Mouse (Mus musculus): ENCODE measurements around the gene Slc4a4. TPM values are rescaled to one million over a fixed set of nuclear protein-coding genes. Genes with fewer than 3 reads are reported as not detected.
A peak's percentile ranks its signal among the peaks of the same experiment; 100 is the strongest.

The Slc4a4 gene
- polyA plus RNA-seq, 2 experiments: 2.7 to 2.8 TPM

DNA sequence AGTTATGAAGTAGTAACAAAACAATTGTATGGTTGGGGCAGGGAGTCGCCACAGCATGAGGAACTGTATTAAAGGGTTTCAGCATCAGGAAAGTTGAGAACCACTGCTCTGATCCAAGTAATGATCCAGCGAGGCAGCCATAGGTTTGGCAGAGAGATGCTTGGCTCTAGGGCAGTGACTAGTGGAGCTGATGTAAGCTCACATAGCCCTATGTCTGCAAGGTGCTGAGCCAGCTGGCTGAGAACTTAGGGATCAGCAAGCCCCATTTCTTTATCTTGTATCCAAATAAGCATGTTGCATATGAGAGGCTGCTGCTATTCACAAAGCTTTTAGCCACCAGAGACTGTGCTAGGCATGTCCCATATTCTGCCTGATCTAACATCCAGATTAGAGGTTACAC is 259.7 kb downstream of the Slc4a4 start:
- no peaks in the 10 kb centered on the region for H3K27me3 ChIP-seq (ENCODE audit: control insufficient read depth, insufficient read depth, low read length)
- WGBS: 81% methylated on average over 2 of the region's 2 CpGs
- H3K4me1 ChIP-seq (ENCODE audit: control insufficient read depth, insufficient read depth, low read length): peaks cover 6% of the 10 kb centered on the region; the same call in 1 of the 2 replicates
- H3K9ac ChIP-seq (ENCODE audit: low read depth, low read length, severe bottlenecking): no peak overlapping the region
- H3K4me2 ChIP-seq (replicated peaks; ENCODE audit: low read depth, low read length, severe bottlenecking): no peak overlapping the region
- no peak overlapping the region for H3K27ac ChIP-seq (replicated peaks; ENCODE audit: low read depth, low read length)
- no peak for ATAC-seq (ENCODE audit: low FRiP score, low read depth)
- no peak for DNase-seq (ENCODE audit: low spot score)
- H3K9me3 ChIP-seq (ENCODE audit: control insufficient read depth, low read length): no peaks in the 10 kb centered on the region
- H3K36me3 ChIP-seq (ENCODE audit: control insufficient read depth, insufficient read depth, low read length): no peaks in the 10 kb centered on the region
- H3K4me3 ChIP-seq (replicated peaks; ENCODE audit: low read length): no peak overlapping the region
- TF ChIP-seq POLR2A (IDR thresholded peaks at IDR 0.05; ENCODE audit: borderline replicate concordance, extremely low read depth, insufficient read depth, insufficient read length): no peak

- Histone ChIP-seq H3K27me3 (ENCODE audit: control insufficient read depth, insufficient read depth, low read length) (no peaks in the 10 kb centered on the region), H3K27ac (replicated peaks; ENCODE audit: low read depth, low read length) (no peak overlapping the region), H3K4me2 (replicated peaks; ENCODE audit: low read depth, low read length, severe bottlenecking) (no peak overlapping the region), H3K4me1 (ENCODE audit: control insufficient read depth, insufficient read depth, low read length) (peaks cover 6% of the 10 kb centered on the region; the same call in 1 of the 2 replicates), H3K9ac (ENCODE audit: low read depth, low read length, severe bottlenecking) (no peak overlapping the region), H3K9me3 (ENCODE audit: control insufficient read depth, low read length) (no peaks in the 10 kb centered on the region), H3K36me3 (ENCODE audit: control insufficient read depth, insufficient read depth, low read length) (no peaks in the 10 kb centered on the region), H3K4me3 (replicated peaks; ENCODE audit: low read length) (no peak overlapping the region)
- no peak for TF ChIP-seq POLR2A (IDR thresholded peaks at IDR 0.05; ENCODE audit: borderline replicate concordance, extremely low read depth, insufficient read depth, insufficient read length)
- WGBS: 18% methylated on average over 13 of the region's 13 CpGs
- DNase-seq (ENCODE audit: low spot score): peak; percentile 7
- ATAC-seq (ENCODE audit: low FRiP score, low read depth): no peak
These were observed 260.7 kb downstream of the Slc4a4 start for GRCm38 (mm10) chr5:89147282-89147790.

DNA sequence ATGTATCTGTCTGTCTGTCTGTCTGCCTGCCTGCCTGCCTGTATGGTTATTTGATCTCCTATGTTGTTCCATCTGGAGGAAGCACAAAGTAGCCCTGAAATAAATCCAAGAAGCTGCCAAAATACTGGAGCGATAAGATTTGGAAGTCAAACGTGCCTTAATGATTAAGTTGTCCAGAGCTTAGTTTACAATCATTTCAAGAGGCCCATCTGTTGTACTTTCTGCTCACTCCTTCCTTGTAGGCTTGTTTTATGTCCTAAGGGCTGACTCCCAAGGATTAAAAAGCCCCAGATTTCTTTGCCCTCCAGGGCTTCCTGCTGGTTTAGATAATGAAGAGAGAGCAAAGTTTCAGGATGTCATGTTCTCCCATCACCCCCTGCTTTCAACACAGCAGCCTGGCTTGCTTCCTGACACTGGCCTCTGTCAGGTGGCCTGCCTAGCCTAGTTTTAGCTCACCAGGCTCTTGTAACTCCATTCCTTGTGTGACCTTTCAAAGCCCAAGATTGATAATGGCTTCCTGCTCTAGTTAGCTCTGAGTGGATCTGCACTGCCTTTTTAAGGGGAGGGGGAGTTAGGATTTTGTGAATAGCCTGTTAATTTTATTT is 262.9 kb downstream of the Slc4a4 start:
- no peak overlapping the region for H3K27ac ChIP-seq (replicated peaks; ENCODE audit: low read depth, low read length)
- ATAC-seq (ENCODE audit: low FRiP score, low read depth): no peak

DNA sequence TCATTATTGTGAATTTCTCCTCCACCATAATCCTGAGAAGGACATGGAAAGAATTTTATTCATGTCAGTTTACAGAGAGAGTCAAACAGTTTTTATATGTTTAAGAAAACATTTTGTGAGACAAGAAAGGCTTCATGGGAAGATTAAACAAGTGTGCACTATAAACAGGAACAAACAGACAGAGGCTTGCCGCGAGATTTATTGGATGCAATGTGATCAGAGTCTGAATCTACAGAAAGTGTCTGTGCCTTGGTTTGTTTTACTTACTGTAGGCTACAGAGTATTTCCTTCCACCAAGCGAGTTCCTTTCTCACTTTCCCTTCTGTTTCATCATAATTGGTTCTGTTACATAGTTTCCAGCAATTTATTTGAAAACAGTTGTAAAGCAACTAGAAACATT is 264.5 kb downstream of the Slc4a4 start:
- Histone ChIP-seq H3K27me3 (ENCODE audit: control insufficient read depth, insufficient read depth, low read length) (no peaks in the 10 kb centered on the region), H3K27ac (replicated peaks; ENCODE audit: low read depth, low read length) (no peak overlapping the region), H3K9me3 (ENCODE audit: control insufficient read depth, low read length) (no peaks in the 10 kb centered on the region), H3K4me1 (ENCODE audit: control insufficient read depth, insufficient read depth, low read length) (peaks cover 6% of the 10 kb centered on the region; the same call in 1 of the 2 replicates), H3K4me3 (replicated peaks; ENCODE audit: low read length) (no peak overlapping the region), H3K4me2 (replicated peaks; ENCODE audit: low read depth, low read length, severe bottlenecking) (no peak overlapping the region), H3K36me3 (ENCODE audit: control insufficient read depth, insufficient read depth, low read length) (no peaks in the 10 kb centered on the region), H3K9ac (ENCODE audit: low read depth, low read length, severe bottlenecking) (no peak overlapping the region)
- TF ChIP-seq POLR2A (IDR thresholded peaks at IDR 0.05; ENCODE audit: borderline replicate concordance, extremely low read depth, insufficient read depth, insufficient read length): no peak
- DNase-seq (ENCODE audit: low spot score) (no peak), ATAC-seq (ENCODE audit: low FRiP score, low read depth) (no peak)
- WGBS: 45% methylated on average over 3 of the region's 3 CpGs

More for the DNA sequence above, 262.9 kb downstream of the Slc4a4 start:
- Histone ChIP-seq H3K9me3 (ENCODE audit: control insufficient read depth, low read length) (no peaks in the 10 kb centered on the region), H3K9ac (ENCODE audit: low read depth, low read length, severe bottlenecking) (no peak overlapping the region), H3K4me2 (replicated peaks; ENCODE audit: low read depth, low read length, severe bottlenecking) (no peak overlapping the region), H3K4me1 (ENCODE audit: control insufficient read depth, insufficient read depth, low read length) (peaks cover 6% of the 10 kb centered on the region; the same call in 1 of the 2 replicates), H3K36me3 (ENCODE audit: control insufficient read depth, insufficient read depth, low read length) (no peaks in the 10 kb centered on the region), H3K4me3 (replicated peaks; ENCODE audit: low read length) (no peak overlapping the region), H3K27me3 (ENCODE audit: control insufficient read depth, insufficient read depth, low read length) (no peaks in the 10 kb centered on the region)
- TF ChIP-seq POLR2A (IDR thresholded peaks at IDR 0.05; ENCODE audit: borderline replicate concordance, extremely low read depth, insufficient read depth, insufficient read length): no peak
- WGBS: 9% methylated on average over 2 of the region's 2 CpGs
- DNase-seq (ENCODE audit: low spot score): no peak

- peaks cover 4% of the 10 kb centered on the region; the same call in 1 of the 2 replicates for H3K4me1 ChIP-seq (ENCODE audit: control insufficient read depth, insufficient read depth, low read length)
- DNase-seq (ENCODE audit: low spot score): no peak
- no peak overlapping the region for H3K27ac ChIP-seq (replicated peaks; ENCODE audit: low read depth, low read length)
- H3K9me3 ChIP-seq (ENCODE audit: control insufficient read depth, low read length): no peaks in the 10 kb centered on the region
- ATAC-seq (ENCODE audit: low FRiP score, low read depth): no peak
- H3K9ac ChIP-seq (ENCODE audit: low read depth, low read length, severe bottlenecking): no peak overlapping the region
- H3K36me3 ChIP-seq (ENCODE audit: control insufficient read depth, insufficient read depth, low read length): no peaks in the 10 kb centered on the region
- no peaks in the 10 kb centered on the region for H3K27me3 ChIP-seq (ENCODE audit: control insufficient read depth, insufficient read depth, low read length)
- no peak overlapping the region for H3K4me3 ChIP-seq (replicated peaks; ENCODE audit: low read length)
- 95% methylated on average over 2 of the region's 2 CpGs for WGBS
- no peak overlapping the region for H3K4me2 ChIP-seq (replicated peaks; ENCODE audit: low read depth, low read length, severe bottlenecking)
- TF ChIP-seq POLR2A (IDR thresholded peaks at IDR 0.05; ENCODE audit: borderline replicate concordance, extremely low read depth, insufficient read depth, insufficient read length): no peak
These were observed 284.6 kb downstream of the Slc4a4 start for GRCm38 (mm10) chr5:89171025-89171718.
